Mouse (Mus musculus) limb, embryonic 15.5 days (tissue): Measurements from ENCODE around the gene Aspm. TPM values are rescaled to one million over a fixed set of nuclear protein-coding genes. Genes with fewer than 3 reads are reported as not detected.

Experiments used
- polyA plus RNA-seq: library from polyadenylated mRNA; unstranded; fragments of >200 nt; fragmentation: Nextera tagmentation; extraction: Ambion mirVana; gene quantifications from 2 replicates; pipeline ENCODE4 v1.2.1, GENCODE M21; 2015

The Aspm gene
- polyA plus RNA-seq, 1 experiment from 2014 or later, result 12.8 TPM

Other genes with a start within 250 kb of the Aspm start
- not detected in 2 replicates for gene Crb1, start 77.7 kb upstream of the Aspm start, polyA plus RNA-seq
- gene Zbtb41, start 32.5 kb upstream of the Aspm start, polyA plus RNA-seq, result 9.3 and 9.5 TPM in 2 replicates
- 0.14 TPM in 1 of 2 replicates, not detected in the other for gene F13b, start 46.9 kb downstream of the Aspm start, polyA plus RNA-seq
- not detected in 2 replicates for gene Cfhr1, start 105.5 kb downstream of the Aspm start, polyA plus RNA-seq